Mouse (Mus musculus) layer of hippocampus, adult 2 months (tissue): Measurements from ENCODE around the gene Fbxw9. TPM values are rescaled to one million over a fixed set of nuclear protein-coding genes. Genes with fewer than 3 reads are reported as not detected.

Experiments used
- DNase-seq, 2 experiments: peaks; one replicate each; pipeline ENCODE4 v3.0.0; 2022; ENCODE audit warnings: low spot score in 2 of 2
- H3K27ac ChIP-seq: fragments of 200-600 bp; 2 replicates; pipeline ENCODE4 v1.8.1; 2022
- H3K4me3 ChIP-seq: fragments of 200-600 bp; 2 replicates; pipeline ENCODE4 v1.8.1; 2022; ENCODE audit warnings: mild to moderate bottlenecking
- CTCF ChIP-seq: fragments of 200-600 bp; conservative IDR thresholded peaks from 2 replicates; pipeline ENCODE4 v1.8.1; 2022; ENCODE audit warnings: antibody characterized with exemption, mild to moderate bottlenecking, moderate library complexity
- total RNA-seq, 2 experiments: library from RNA; stranded (reverse); gene quantifications; 2 replicates each; pipeline ENCODE4 v1.2.3; 2021

Gene Fbxw9
- total RNA-seq, 2 experiments from 2014 or later = 22.6 to 23.5 TPM

GRCm38 (mm10) chr8:85027922-85028321 lies 31.9 kb upstream of the Fbxw9 start:
- no peak for DNase-seq
- peak overlapping the region; percentile 99 for H3K27ac ChIP-seq
- peak; percentile 51 for TF ChIP-seq CTCF

DNA sequence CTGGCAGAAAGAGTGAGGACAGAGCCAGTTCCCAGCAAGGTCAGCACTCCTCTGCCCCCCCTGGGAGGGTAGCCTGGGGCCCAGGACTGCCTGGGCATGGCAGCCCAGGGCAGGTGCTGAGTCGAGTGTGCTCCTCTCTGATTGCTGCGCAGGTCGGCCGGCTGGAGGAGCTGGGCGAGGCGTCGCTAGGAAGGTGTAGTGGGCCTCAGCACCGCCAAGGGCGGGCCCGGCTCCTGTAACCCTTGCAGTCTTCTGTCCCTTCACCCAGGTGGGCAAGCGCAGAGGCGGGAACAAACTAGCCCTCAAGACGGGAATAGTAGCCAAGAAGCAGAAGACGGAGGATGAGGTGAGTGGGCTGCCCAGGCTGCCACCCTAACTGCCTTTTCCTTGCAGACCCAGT lies 30.6 kb upstream of the Fbxw9 start:
- Histone ChIP-seq H3K27ac (0 out of 2 replicates have a peak overlapping the region, but pooled peaks have one; percentile 46), H3K4me3 (peak overlapping the region; percentile 98; the same call in 1 of the 2 replicates)
- DNase-seq = no peak
- no peak for TF ChIP-seq CTCF

More at GRCm38 (mm10) chr8:85027922-85028321, 31.9 kb upstream of the Fbxw9 start:
- H3K4me3 ChIP-seq = peak overlapping the region; percentile 98

GRCm38 (mm10) chr8:85032622-85033311 lies 27.1 kb upstream of the Fbxw9 start:
- no peak for DNase-seq
- Histone ChIP-seq H3K27ac (no peak overlapping the region), H3K4me3 (no peak overlapping the region)
- no peak for TF ChIP-seq CTCF

DNA sequence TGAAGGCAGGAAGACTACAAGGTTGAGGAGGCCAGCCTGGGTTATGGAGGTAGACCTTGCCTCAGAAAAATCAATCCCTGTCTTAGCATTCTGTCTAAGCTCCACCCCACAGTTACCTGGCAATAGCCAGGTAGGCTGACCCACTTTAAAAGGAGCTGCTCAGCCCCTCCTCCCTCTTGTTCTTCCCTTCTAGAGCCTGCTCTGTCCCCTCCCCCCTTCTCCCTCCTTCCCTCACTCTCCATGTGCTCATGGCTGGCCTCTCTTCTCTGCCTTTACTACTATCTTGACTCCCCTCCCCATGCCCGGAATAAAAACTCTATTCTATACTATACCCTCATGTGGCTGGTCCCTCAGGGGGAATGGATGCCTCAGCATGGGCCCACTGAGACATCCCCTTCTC lies 26.0 kb upstream of the Fbxw9 start:
- no peak for DNase-seq
- no peak overlapping the region for H3K4me3 ChIP-seq
- TF ChIP-seq CTCF = no peak
- H3K27ac ChIP-seq = no peak overlapping the region

DNA sequence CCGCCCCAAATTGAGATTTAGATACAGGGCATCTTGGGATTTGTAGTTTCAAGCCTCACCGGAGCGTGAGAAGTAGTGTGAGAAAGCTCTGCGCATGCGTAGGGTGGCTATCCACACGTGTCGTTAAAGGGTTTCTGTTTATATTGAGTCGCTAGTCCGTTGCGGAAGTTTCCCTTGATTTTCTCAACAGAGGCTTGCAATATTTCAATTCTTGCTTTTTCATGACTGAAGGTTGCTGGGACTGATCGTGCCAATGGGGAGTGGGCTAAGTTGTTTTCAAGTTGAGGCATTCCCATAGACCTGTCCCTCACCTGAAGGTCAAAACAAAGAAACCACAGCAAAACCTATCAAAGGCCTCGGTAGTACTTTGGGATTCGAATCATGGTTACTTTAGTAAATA lies 25.1 kb upstream of the Fbxw9 start:
- DNase-seq = peak; percentile 63 to 70
- TF ChIP-seq CTCF = no peak
- peak overlapping the region; percentile 75 for H3K4me3 ChIP-seq
- H3K27ac ChIP-seq = peak overlapping the region; percentile 99

DNA sequence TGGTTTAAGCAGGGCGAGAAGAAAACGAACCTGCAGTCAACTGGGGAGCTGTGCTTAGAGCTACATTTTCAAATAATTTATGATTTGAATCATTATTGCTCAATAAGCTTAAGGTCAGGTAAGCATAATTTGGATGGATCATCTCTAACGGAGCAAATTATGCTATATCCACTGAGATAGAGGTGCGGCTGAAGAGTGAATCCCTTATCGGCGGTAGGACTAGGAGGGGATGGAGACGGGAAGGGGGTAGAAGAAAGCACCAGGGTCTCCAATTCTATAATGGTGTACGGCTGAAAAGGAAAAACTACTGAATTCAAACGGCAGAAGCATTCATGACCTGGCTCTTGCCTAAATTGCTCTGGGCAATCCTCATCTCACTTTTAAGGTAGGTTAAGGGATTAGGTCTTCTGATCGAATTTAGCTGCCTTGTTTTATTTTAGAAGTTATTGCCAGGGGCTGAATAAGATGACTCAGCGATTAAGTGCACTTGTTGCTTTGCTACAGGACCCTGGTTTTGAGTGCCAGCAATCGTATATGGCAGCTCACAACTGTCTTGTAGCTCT lies 24.6 kb upstream of the Fbxw9 start:
- Histone ChIP-seq H3K4me3 (peak overlapping the region; percentile 75), H3K27ac (peak overlapping the region; percentile 99)
- no peak for DNase-seq
- no peak for TF ChIP-seq CTCF

DNA sequence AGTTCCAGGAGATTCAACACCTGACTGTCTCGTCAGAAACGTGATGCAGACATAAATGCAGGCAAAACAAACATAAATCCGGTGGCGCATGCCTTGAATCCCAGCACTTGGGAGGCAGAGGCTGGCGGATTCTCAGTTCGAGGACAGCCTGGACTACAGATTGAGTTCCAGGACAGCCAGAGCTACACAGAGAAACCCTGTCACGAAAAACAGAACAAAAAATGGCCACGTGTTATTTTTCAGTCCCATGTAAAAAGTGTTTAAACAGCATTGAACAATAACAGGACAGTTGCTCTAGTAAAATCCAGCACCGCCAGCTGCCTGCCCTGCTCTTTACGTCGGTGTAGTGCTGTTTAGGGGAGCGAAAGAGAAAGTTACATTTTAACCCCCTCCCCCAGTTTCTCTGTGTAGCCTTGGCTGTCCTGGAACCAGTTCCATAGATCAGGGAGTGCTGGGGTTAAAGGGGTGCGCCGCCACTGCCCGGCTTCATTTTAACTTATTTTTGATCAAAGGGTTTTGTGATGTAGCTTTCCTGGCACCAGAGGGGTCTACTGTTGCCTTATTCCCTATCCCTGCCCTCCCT lies 24.0 kb upstream of the Fbxw9 start:
- TF ChIP-seq CTCF = no peak
- H3K4me3 ChIP-seq = peak overlapping the region; percentile 75
- peak overlapping the region; percentile 99 for H3K27ac ChIP-seq
- no peak for DNase-seq

DNA sequence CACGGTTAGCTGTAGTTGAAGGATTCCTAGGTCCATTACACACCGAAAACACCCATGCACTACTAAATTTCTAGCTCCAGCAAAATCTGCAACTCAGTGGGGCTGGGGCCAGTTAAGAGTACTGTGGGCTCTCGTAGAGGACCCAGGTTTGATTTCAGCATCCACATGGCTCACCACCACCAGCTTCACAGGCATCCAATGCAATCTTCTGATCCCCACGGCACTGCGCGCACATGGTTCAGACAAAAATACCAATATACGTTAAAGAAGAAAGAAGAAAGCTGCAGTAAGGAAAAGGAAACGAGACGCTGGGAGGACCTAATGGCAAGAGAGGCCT lies 23.5 kb upstream of the Fbxw9 start:
- DNase-seq = no peak
- no peak for TF ChIP-seq CTCF
- Histone ChIP-seq H3K4me3 (peak overlapping the region; percentile 75), H3K27ac (peak overlapping the region; percentile 99)

DNA sequence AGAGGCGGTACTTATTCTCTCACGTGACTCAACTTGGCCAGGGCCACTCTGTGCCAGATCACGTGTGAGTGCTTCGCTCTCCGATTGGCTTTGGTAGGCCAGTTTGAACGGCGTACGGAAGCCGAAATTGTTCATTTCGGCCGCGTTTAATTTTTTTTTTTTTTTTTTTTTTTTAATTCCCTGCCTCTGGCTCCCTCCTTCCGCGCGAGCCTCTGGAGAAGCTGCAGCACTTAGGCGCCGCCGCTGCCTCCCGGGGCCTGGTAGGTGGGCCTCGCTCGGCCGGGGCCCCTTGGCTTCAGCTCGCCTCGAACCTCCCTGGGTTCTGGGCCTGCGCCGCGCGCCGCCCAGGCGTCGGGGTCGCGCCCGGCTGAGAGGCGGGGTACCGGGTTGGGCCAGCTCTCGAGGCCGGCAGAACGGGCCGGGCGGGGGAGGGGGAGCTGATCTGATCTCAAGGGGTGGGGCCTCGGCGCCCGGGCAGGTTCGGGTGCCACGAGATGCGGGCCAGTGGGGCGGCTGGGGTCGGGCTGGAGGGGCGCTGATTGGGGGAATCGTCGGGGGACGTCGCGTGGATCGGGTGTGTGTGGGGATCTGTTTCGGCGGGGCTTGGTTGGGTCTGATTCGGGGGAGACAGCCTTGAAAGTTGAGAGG lies 23.0 kb upstream of the Fbxw9 start, which contains the start of gene Tnpo2:
TSS of gene Tnpo2 (plus strand) at position 198 of the 648 bp plus-strand sequence.
- no peak for TF ChIP-seq CTCF
- DNase-seq = peak; percentile 87 to 94
- Histone ChIP-seq H3K27ac (peak within 1 kb of the TSS; percentile 99), H3K4me3 (peak within 1 kb of the TSS; percentile 75)

GRCm38 (mm10) chr8:85037366-85037680 lies 22.5 kb upstream of the Fbxw9 start:
- Histone ChIP-seq H3K27ac (peak overlapping the region; percentile 99), H3K4me3 (peak overlapping the region; percentile 75)
- no peak for DNase-seq
- no peak for TF ChIP-seq CTCF

DNA sequence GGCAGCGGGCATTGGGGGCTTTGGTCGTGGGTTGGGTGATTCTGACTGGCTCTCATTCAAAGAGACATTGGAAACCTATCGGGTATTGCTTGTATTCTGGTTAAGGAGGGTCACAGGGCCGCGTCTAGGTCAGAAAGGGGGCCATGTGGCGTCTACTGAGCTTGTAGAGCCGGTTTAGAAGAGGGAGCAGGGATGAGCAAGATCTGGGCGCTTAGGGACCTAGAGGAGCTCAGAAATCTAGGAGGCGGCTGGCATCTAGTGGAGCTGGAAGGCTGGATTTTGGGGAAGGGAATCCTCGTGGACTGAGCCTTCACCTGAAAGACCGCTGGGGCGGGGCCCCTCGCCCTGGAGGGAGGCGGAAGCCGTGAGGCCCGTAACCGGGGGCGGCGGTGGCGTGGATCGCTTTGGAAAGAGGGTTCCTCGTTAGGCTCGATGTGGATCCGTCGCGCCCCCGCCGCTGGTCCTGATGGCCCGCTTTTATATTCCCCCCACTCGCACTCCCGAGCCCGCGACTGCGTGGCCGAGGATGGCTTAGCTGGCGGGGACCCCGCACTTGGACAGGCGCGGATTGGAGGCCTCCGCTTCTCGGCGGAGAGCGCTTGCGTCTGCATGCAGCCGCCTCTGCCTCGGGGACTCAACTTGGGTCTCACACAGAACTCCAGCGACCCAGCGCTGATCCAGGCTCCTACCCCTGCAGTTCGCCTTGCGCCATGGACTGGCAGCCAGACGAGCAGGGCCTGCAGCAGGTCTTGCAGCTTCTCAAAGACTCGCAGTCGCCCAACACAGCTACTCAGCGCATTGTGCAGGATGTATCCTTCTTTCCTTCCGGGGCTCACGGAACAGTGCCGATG lies 21.9 kb upstream of the Fbxw9 start:
- Histone ChIP-seq H3K27ac (peak overlapping the region; percentile 99), H3K4me3 (peak overlapping the region; percentile 75)
- DNase-seq = peak in 1 of 2 experiments; percentile 48
- no peak for TF ChIP-seq CTCF

DNA sequence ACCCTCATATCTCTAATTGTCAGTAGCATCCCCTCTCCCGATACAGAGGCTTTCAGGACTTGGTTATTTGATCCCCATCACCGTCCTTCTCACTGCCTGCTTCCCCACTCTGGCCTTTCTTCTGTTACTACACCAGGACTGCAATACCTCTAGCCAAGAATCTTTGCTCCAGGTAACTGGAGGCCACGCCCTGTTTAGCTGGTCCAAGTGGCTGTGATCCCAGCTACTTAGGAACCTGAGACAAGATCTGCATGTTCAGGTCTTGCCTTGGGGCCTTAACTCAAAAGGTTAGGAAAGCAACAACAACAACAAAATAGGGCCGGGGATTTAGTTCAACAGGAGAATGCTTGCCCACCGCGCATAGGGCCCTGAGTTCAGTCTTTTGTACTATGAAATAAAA lies 16.2 kb upstream of the Fbxw9 start:
- Histone ChIP-seq H3K27ac (no peak overlapping the region), H3K4me3 (no peak overlapping the region)
- no peak for DNase-seq
- no peak for TF ChIP-seq CTCF
